Mouse (Mus musculus) embryonic facial prominence, embryonic 15.5 days (tissue): ENCODE data around the gene Pitpnm2. TPM values are rescaled to one million over a fixed set of nuclear protein-coding genes. Genes with fewer than 3 reads are reported as not detected.

ENCODE experiments used
- ATAC-seq: fragments of 200-750 bp; cut with Nextera tagmentation; 2 replicates; pipeline ENCODE4 v1.8.0; 2017; ENCODE audit warnings: low read depth, moderate TSS enrichment; ENCODE audit not compliant: insufficient number of reproducible peaks, low FRiP score, low TSS enrichment
- H3K27ac ChIP-seq: fragments of 300-500 bp; sonication (generic); replicated peaks from 2 replicates; pipeline ENCODE4 v1.5.1; 2015; ENCODE audit warnings: mild to moderate bottlenecking, inconsistent platforms
- H3K27me3 ChIP-seq: fragments of 300-500 bp; sonication (generic); 2 replicates; pipeline ENCODE4 v1.6.1; 2015; ENCODE audit warnings: inconsistent platforms
- H3K36me3 ChIP-seq: fragments of 300-500 bp; sonication (generic); 2 replicates; pipeline ENCODE4 v1.6.1; 2015; ENCODE audit warnings: mild to moderate bottlenecking, inconsistent platforms
- H3K4me1 ChIP-seq: fragments of 300-500 bp; sonication (generic); 2 replicates; pipeline ENCODE4 v1.6.1; 2015; ENCODE audit warnings: inconsistent platforms
- H3K4me2 ChIP-seq: fragments of 300-500 bp; sonication (generic); replicated peaks from 2 replicates; pipeline ENCODE4 v1.6.1; 2015; ENCODE audit warnings: mild to moderate bottlenecking, inconsistent platforms
- H3K4me3 ChIP-seq: fragments of 300-500 bp; sonication (generic); replicated peaks from 2 replicates; pipeline ENCODE4 v1.5.1; 2015; ENCODE audit warnings: mild to moderate bottlenecking, inconsistent platforms
- H3K9ac ChIP-seq: fragments of 300-500 bp; sonication (generic); 2 replicates; pipeline ENCODE4 v1.6.1; 2015; ENCODE audit warnings: inconsistent platforms
- H3K9me3 ChIP-seq: fragments of 300-500 bp; sonication (generic); replicated peaks from 2 replicates; pipeline ENCODE4 v1.6.1; 2016; ENCODE audit warnings: inconsistent platforms
- WGBS: fragments of 180-500 bp; shearing (Covaris S2); methylation state at CpG from one replicate; pipeline ENCODE4 v1.1.7; 2015; 5-methylcytosine and 5-hydroxymethylcytosine counted together
- polyA plus RNA-seq: library from polyadenylated mRNA; unstranded; fragments of >200 nt; fragmentation: Nextera tagmentation; extraction: Ambion mirVana; gene quantifications from 2 replicates; pipeline ENCODE4 v1.2.1, GENCODE M21; 2015

Gene Pitpnm2
- polyA plus RNA-seq, 1 experiment from 2014 or later, result 5.0 TPM

DNA sequence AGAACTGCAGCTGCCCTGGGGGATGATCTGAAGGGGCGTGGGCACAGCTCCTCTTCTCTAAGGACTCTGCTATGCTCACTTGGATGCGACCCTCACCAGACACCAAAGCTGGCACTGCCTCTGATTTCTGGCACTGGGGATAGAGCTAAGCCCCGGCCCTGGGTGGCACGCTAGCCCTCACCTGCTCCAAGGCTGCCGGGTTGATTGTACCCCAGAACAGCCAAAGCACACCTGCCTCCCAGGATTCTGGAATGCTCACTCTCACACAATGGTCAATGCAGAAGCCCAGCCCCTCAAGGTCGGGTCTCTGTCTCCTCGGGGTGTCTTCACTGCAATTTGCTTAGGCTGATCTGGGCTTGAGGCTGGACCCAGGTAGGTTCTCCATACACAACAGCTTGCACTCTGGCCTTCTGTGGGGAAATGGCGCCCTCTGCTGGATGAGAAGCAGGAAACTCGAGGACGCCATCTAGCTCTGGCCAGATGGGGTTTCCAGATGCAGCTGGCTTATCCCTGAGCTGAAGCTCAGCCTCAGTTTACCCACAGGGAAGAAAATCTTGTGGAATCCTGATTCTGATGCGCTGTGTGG lies 164.9 kb downstream of the Pitpnm2 start:
- H3K4me1 ChIP-seq, result 0 out of 2 replicates have a peak, but pooled peaks cover 7% of the 10 kb centered on the region
- H3K9me3 ChIP-seq, result no peaks in the 10 kb centered on the region
- no peak for ATAC-seq
- H3K27ac ChIP-seq, result no peak overlapping the region
- no peaks in the 10 kb centered on the region for H3K27me3 ChIP-seq
- no peak overlapping the region for H3K4me2 ChIP-seq
- no peak overlapping the region for H3K4me3 ChIP-seq
- no peak overlapping the region for H3K9ac ChIP-seq
- 35% methylated on average over 11 of the region's 11 CpGs for WGBS
- no peaks in the 10 kb centered on the region for H3K36me3 ChIP-seq

DNA sequence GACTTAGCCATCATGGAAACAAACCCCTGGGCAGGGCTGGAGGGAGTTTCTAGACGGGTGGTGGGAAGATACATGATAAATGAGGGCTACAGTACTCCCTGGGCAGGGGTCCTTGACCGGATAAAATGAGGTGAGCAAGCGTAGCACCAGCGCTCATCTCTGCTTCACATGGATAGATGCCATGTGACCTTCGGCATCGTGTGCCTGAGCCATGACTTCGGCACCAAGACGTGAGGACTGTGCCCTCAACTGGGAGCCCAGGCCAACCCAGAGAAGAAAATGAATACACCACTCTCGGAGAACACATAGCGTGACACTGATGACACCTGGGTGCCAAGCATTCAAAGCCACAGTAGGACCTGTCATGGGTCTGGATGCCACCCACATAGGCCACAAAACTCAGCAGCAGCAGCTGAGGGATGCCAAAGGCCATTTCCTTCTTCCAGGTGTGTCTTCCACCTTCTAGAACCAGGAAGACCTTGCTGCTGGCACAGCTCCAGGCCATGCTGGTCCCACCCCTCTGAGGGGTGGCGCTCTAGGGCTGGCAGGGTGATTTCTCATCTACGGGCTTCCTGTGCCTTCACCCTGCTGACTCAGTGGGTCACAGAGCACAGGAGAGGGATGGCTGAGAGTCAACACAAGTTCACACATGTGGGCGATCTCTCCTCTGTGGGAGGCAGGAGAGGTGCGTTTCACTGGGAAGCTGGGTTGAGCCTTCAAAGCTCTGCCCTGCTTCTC lies 165.5 kb downstream of the Pitpnm2 start:
- no peak overlapping the region for H3K4me2 ChIP-seq
- H3K4me1 ChIP-seq, result peaks cover 12% of the 10 kb centered on the region
- H3K9me3 ChIP-seq, result no peaks in the 10 kb centered on the region
- no peak overlapping the region for H3K4me3 ChIP-seq
- 79% methylated on average over 14 of the region's 14 CpGs for WGBS
- H3K9ac ChIP-seq, result no peak overlapping the region
- no peak overlapping the region for H3K27ac ChIP-seq
- ATAC-seq, result no peak
- no peaks in the 10 kb centered on the region for H3K27me3 ChIP-seq
- H3K36me3 ChIP-seq, result no peaks in the 10 kb centered on the region

DNA sequence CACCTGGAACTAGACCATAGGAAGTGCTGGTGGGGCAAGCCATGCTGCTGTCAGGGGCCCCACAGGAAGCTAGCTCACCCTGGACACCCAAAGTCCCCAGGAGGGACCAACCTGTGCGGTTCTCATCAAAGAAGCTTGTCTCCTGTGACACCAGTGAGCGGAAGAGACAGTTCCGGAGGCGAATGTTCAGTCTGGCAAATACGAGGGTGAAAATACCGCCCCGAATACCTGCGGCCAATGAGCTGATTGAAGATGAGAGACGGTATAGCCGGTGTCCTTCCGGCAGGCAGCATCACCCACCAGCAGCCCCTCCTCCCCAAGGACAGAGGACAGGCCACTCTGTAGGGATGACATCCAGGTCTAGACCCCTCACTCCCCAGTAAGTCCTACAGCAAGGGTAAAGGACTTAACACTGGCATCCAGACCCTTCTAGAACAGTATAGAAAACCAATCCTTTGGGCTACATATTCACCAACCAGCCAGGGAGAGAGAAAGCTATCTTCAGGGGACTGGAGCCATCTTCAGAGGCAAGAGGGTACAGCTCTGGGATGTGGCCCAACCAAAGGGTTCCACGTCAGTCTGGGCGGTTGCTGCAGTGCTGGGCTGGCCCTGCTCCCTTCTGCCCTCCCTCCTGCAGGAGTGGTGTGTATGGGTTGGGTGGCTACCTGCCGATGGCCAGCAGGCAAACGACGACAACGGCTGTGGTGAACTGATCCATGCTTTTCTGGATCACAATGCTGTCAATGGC lies 166.4 kb downstream of the Pitpnm2 start:
- Histone ChIP-seq H3K27me3 (no peaks in the 10 kb centered on the region), H3K27ac (no peak overlapping the region), H3K4me3 (no peak overlapping the region), H3K4me2 (no peak overlapping the region), H3K9me3 (no peaks in the 10 kb centered on the region), H3K9ac (no peak overlapping the region), H3K36me3 (no peaks in the 10 kb centered on the region), H3K4me1 (peaks cover 17% of the 10 kb centered on the region)
- ATAC-seq, result no peak
- 87% methylated on average over 17 of the region's 17 CpGs for WGBS

DNA sequence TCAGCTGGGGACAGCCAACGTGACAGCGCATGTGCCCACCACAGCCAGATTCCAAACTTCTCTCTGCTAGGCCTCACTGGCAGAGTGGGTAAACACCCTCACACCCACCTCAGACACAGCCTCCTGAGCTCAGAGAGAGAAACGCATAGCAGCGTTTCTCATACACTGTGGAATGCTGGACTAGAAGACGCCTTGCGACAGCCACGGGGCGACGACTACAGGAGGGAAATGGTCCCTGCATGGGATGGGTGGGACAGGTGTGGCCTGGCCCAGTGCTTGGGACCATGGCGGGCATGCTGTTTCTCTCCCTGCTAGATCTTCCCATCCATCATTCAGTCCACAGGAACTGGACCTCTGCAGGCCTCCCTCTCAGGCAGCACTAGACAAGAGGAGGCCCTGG lies 167.1 kb downstream of the Pitpnm2 start:
- no peak for ATAC-seq
- Histone ChIP-seq H3K9ac (no peak overlapping the region), H3K4me2 (no peak overlapping the region), H3K4me3 (no peak overlapping the region), H3K9me3 (no peaks in the 10 kb centered on the region), H3K4me1 (peaks cover 17% of the 10 kb centered on the region), H3K27ac (no peak overlapping the region), H3K27me3 (no peaks in the 10 kb centered on the region), H3K36me3 (no peaks in the 10 kb centered on the region)
- 81% methylated on average over 10 of the region's 10 CpGs for WGBS

DNA sequence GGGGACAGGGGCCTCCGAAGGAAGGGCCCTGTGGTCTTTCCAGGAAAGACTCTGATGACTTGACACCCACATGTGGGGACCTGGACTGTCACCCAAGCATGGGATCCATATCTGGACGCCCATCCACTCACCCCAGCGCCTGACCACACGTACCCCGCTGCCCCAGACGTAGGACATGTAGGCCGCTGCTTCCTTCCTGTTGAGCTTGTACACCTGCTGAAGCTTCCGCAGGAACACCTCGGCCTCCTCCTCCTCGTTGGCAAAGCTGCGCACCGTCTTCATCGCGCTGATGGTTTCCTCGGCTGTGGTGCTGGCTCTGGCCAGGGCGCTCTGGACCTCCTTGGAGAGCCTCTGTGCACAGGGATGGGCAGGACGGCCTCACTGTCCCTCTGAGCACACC lies 169.7 kb downstream of the Pitpnm2 start:
- no peak overlapping the region for H3K27ac ChIP-seq
- peaks cover 35% of the 10 kb centered on the region for H3K4me1 ChIP-seq
- 93% methylated on average over 17 of the region's 17 CpGs for WGBS
- no peaks in the 10 kb centered on the region for H3K36me3 ChIP-seq
- no peak for ATAC-seq
- H3K27me3 ChIP-seq, result no peaks in the 10 kb centered on the region
- no peak overlapping the region for H3K4me2 ChIP-seq
- no peaks in the 10 kb centered on the region for H3K9me3 ChIP-seq
- no peak overlapping the region for H3K4me3 ChIP-seq
- H3K9ac ChIP-seq, result no peak overlapping the region

DNA sequence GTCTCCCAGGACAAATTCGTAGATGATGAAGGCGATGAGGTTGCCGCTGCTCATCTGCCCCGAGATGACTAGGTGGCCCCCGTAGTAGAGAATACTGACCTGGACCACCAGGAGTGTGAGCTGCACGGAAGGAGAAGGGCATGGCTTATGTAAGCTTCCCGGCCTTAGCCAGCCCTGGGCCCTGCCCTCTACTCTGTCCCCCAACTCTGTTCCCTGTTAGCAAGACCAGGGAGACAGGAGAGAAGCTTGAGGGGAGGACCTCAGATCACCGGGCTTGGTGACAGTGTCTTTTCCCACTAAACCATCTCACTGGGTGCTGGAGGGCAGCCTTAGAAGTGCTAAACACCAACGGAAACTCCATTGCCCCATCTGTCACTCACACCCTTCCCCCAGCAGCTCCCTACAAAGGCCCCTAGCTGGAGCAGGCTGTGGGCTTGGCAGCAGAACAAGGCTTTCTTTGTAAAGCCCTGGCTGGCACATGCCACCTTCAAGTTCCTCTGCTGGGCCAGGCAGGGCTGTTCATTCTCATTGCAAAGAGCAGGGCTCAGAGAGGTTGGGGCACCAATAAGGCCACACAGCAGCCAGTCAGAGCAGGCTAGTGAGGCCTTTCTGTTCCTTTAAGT lies 170.7 kb downstream of the Pitpnm2 start:
- 56% methylated on average over 9 of the region's 9 CpGs for WGBS
- H3K4me1 ChIP-seq, result peaks cover 29% of the 10 kb centered on the region
- no peak overlapping the region for H3K9ac ChIP-seq
- H3K27ac ChIP-seq, result peak overlapping the region; percentile 58; the same call in 1 of the 2 replicates
- H3K36me3 ChIP-seq, result no peaks in the 10 kb centered on the region
- H3K4me2 ChIP-seq, result no peak overlapping the region
- peak; percentile 32; the same call in 1 of the 2 replicates for ATAC-seq
- no peaks in the 10 kb centered on the region for H3K9me3 ChIP-seq
- H3K27me3 ChIP-seq, result no peaks in the 10 kb centered on the region
- H3K4me3 ChIP-seq, result no peak overlapping the region

DNA sequence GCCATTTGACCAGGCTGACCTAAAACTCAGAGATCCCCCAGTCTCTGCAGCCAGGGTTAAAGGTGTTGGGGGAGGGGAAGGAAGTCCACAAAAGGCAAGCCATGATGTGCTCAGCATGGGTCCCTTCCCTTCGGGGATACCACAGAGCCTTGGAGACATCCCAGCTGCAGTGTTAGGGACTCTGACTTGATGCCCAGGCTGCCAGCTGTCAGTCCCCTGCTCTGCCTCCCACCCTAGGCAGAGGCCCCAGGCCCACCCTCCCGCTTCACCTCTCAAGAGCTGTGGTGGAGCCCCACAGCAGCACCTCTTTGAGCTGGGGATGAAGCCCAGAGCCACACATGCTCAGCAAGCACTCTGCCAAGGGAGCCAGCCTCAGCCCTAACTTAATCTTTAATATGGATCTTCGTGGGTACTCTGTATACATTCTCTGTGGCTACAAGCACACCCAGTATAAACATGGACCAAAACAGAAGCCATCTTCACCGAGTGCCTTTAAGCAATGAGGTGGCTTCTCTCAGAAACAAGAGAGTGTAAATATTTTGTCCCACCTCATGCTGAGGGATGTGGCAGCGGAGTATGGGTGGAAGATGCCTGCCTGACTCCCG lies 171.6 kb downstream of the Pitpnm2 start:
- H3K27me3 ChIP-seq, result no peaks in the 10 kb centered on the region
- H3K36me3 ChIP-seq, result no peaks in the 10 kb centered on the region
- no peak for ATAC-seq
- H3K4me3 ChIP-seq, result no peak overlapping the region
- H3K27ac ChIP-seq, result no peak overlapping the region; the same call in 1 of the 2 replicates
- H3K4me2 ChIP-seq, result no peak overlapping the region
- WGBS, result 59% methylated on average over 6 of the region's 6 CpGs
- no peaks in the 10 kb centered on the region for H3K9me3 ChIP-seq
- H3K9ac ChIP-seq, result no peak overlapping the region
- H3K4me1 ChIP-seq, result peaks cover 37% of the 10 kb centered on the region

DNA sequence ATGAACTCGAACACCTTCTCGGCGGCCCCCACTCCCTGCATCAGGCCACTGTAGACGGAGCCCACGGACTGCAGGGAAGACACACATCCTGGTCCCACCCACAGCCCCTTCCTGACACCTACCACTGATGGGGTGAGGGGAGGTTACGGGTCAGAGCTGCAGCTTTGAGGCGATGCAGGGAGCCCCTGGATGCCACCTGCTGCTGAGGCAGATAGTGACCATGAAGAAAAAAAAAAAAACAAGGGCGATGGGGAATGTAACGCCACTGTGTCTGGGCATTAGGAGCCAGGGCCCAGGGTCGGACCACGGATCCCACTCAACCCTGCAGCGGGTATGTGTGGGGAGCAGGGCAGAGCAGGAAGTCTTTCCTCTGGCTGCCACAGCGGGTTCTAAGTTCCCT lies 172.3 kb downstream of the Pitpnm2 start:
- H3K4me2 ChIP-seq, result no peak overlapping the region
- no peak overlapping the region for H3K27ac ChIP-seq
- no peak overlapping the region for H3K4me3 ChIP-seq
- no peaks in the 10 kb centered on the region for H3K27me3 ChIP-seq
- 82% methylated on average over 13 of the region's 13 CpGs for WGBS
- H3K9me3 ChIP-seq, result no peaks in the 10 kb centered on the region
- H3K36me3 ChIP-seq, result no peaks in the 10 kb centered on the region
- ATAC-seq, result no peak
- H3K4me1 ChIP-seq, result peaks cover 37% of the 10 kb centered on the region
- no peak overlapping the region for H3K9ac ChIP-seq

DNA sequence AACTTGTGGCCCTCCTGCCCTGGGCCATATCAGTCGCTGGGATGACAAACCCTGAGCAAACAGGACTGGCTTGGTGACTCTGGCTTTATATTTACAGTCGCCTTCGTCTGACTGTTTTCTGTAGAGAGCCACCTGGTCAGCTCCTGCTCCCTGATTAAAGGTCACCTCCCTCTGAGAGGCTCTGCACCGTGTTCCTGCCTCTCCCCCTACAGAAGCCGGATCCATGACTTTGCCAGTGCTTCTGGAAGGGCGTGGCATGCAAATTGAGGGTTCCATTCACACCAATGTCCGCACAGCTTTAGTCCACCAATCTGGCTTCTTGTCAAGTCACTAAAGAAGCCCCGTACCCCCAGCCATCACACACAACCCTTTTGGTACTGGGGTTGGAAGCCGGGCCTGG lies 173.0 kb downstream of the Pitpnm2 start:
- no peak overlapping the region for H3K27ac ChIP-seq
- no peak overlapping the region for H3K4me2 ChIP-seq
- H3K4me1 ChIP-seq, result peaks cover 37% of the 10 kb centered on the region
- H3K36me3 ChIP-seq, result no peaks in the 10 kb centered on the region
- whole genome bisulfite sequencing, result 60% methylated on average over 9 of the region's 9 CpGs
- ATAC-seq, result no peak
- H3K27me3 ChIP-seq, result no peaks in the 10 kb centered on the region
- no peak overlapping the region for H3K9ac ChIP-seq
- H3K4me3 ChIP-seq, result no peak overlapping the region
- H3K9me3 ChIP-seq, result no peaks in the 10 kb centered on the region

DNA sequence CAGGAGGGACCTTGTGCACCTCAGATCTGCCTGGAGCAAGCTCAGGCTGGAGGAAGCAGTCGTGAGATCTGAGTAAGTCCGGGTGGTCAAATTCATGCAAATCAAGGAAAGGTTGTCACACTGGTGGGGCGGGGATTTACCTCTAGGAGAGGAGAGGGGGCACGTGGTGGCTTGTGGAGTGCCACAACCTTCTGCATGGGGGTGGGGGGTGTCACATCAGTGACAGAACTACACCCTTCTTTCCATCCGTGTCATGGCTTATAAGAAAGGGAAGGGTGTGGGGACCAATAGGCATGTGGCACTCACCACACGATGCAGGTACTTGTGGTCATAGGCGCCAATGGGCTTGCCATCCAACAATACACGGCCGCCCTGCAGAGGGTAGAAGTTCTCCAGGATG lies 173.8 kb downstream of the Pitpnm2 start:
- Histone ChIP-seq H3K9ac (no peak overlapping the region), H3K27me3 (no peaks in the 10 kb centered on the region), H3K4me2 (no peak overlapping the region), H3K4me1 (peaks cover 37% of the 10 kb centered on the region), H3K4me3 (no peak overlapping the region), H3K27ac (peak overlapping the region; percentile 30; the same call in 1 of the 2 replicates), H3K9me3 (no peaks in the 10 kb centered on the region), H3K36me3 (no peaks in the 10 kb centered on the region)
- ATAC-seq, result no peak
- 60% methylated on average over 9 of the region's 9 CpGs for WGBS

DNA sequence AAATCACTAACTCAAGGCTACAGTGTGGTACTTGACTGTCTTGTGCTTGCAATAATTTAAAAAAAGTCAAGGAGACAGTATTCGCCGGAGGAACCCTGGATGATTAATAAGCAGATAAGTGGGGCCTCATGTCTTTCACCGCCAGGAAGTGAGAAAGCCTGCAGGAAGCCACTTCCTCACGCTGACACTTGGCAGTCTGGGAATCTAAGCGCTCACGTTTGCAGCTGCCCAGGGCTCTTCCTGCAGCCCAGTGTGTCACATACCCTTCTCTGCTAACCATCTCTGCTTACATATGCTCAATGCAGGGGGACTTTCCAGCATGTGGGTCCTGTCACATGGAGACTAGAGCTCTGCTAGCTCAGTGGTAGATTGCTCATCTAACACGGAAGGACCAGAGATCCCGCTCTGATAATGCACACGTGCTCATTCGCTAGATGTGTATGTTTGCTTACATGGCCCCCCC lies 174.7 kb downstream of the Pitpnm2 start:
- no peak for ATAC-seq
- Histone ChIP-seq H3K27ac (0 out of 2 replicates have a peak overlapping the region, but pooled peaks have one; percentile 30), H3K27me3 (no peaks in the 10 kb centered on the region), H3K4me2 (no peak overlapping the region), H3K9ac (no peak overlapping the region), H3K4me1 (peaks cover 37% of the 10 kb centered on the region), H3K9me3 (no peaks in the 10 kb centered on the region), H3K4me3 (no peak overlapping the region), H3K36me3 (no peaks in the 10 kb centered on the region)
- 41% methylated on average over 10 of the region's 10 CpGs for WGBS
